Mouse (Mus musculus) liver, postnatal 0 days (tissue): ENCODE measurements at regions not wholly inside any gene's neighbourhood (a gene's known extent, or its start where the extent isn't known, plus 50 kb on each side); places are given as distances from the start of the nearest gene placed in this dataset.

Source experiments
- CTCF ChIP-seq: sonication (generic); IDR thresholded peaks from 2 replicates; pipeline ENCODE4 v1.5.1; 2016; ENCODE audit warnings: antibody characterized with exemption, low read depth
- EP300 ChIP-seq: IDR thresholded peaks from 2 replicates; pipeline ENCODE4 v1.6.1; 2016; ENCODE audit warnings: antibody characterized with exemption, low read depth, mild to moderate bottlenecking

- no peak for TF ChIP-seq EP300
- TF ChIP-seq CTCF: no peak
Measured at GRCm38 (mm10) chr5:106557733-106558132, 51.2 kb upstream of the Gm17304 start.
